Mouse (Mus musculus) mammary gland, adult 2 months (tissue): ENCODE results near the gene Mrs2. TPM values are rescaled to one million over a fixed set of nuclear protein-coding genes. Genes with fewer than 3 reads are reported as not detected.

Source experiments
- polyA plus RNA-seq: library from polyadenylated mRNA; depleted of rRNA; stranded (reverse); fragments of >200 nt; gene quantifications from 2 replicates; pipeline ENCODE4 v1.2.3, GENCODE M21; 2012; ENCODE audit warnings: low replicate concordance; rRNA removed

Gene Mrs2
- polyA plus RNA-seq, result 19.4 and 29.1 TPM in 2 replicates

DNA sequence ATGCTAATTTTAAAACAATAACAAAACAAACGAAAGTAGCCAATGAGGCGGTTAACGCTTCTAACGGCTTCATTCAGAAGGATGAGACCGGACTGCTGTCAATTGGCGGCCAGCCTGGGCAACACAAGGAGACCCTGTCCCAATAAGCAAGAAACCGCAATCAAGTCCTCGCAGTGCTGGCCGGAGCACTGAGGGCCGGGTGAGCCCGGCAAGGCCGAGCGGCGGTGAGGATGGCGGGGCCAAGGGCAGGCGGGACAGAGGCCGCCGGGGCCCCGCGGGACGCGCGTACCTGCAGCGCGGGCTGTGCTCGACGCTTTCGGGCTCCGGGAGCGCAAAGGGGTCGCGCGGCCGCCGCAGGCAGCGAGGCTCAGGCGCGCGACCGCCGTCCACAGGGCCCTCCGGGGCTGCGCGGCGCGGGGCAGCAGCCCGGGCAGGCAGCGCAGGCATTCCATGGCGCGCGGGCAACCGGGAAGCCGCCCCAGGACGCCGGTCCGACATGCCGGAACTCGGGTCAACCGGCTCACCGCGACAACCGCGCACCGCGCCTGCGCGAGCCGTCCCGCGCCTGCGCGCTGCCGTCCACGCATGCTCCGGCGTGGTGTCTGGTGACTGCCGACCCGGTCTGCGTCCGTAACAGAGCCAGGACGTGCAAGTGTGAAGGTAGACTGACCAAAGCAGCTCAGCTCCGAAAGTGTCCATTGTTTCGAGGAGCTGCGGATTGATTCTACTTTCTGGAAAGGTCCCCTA lies at the start of gene Mrs2:
Mrs2 (minus strand) TSS at position 587 of the 747 bp plus-strand sequence.

GRCm38 (mm10) chr13:25055873-25056667 lies 35.9 kb upstream of the Mrs2 start, which contains the start of gene Dcdc2a:
Gene Dcdc2a, plus strand, starts transcription at chr13:25056004.

GRCm38 (mm10) chr13:24942512-24943282 lies 77.5 kb downstream of the Mrs2 start, which contains the start of gene Gpld1:
Gene Gpld1, plus strand, starts transcription at chr13:24943152.

Other genes with a start within 250 kb of the Mrs2 start
- 32.9 and 35.8 TPM in 2 replicates for gene BC005537, start 218.7 kb downstream of the Mrs2 start, polyA plus RNA-seq
- gene Acot13, start 188.8 kb downstream of the Mrs2 start, polyA plus RNA-seq, result 38.7 and 80.1 TPM in 2 replicates
- gene Tdp2, start 188.7 kb downstream of the Mrs2 start, polyA plus RNA-seq, result 10.8 and 13.5 TPM in 2 replicates
- 0.02 TPM in 1 of 2 replicates, not detected in the other for gene D130043K22Rik, start 175.2 kb downstream of the Mrs2 start, polyA plus RNA-seq
- 4.6 and 7.9 TPM in 2 replicates for gene Aldh5a1, start 82.7 kb downstream of the Mrs2 start, polyA plus RNA-seq
- 1.9 and 2.3 TPM in 2 replicates for gene Gpld1, start 77.2 kb downstream of the Mrs2 start, polyA plus RNA-seq
- not detected in 2 replicates for gene Dcdc2a, start 35.6 kb upstream of the Mrs2 start, polyA plus RNA-seq